8 mouse cellular contexts compared by ENCODE assay signal in the genomic region with DNA sequence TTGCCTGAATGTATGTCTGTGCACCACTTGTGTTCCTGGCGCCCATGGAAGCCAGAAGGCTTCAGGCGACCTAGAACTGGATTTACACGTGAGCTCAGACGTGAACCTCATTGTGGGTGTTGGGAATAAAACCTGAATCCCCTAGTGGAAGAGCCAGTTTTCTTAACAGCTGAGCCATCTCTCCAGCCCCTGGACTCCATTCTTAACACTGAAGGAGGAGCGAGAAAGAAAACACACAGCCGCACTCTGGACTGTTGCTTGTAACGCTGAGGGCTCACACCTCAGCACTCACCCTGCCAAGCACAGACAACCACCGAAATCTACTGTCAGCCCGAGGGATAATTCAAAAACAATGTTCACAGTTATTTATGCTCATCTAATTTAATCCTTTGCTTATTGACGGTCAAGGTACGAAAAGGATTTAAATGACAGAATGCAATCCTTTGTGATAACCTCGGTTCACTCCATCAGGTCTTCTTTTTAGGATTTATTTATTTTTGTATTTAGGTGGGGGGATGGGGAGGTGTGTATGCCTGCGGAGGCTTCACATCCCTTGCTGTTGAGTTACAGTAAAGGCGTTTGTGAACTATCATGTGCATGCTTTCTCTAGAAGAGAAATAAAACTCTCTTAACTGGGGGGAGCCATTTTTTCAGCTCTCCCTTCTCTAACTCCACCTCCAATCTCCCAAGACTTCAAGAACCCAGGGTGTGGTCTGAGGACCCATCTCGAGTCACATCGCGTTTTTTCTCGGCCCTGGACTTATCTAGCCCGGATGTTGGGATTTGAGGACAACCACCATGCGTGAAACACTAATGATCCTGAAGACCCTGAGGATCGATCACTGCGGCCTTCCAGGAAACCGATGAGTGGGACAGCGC. TPM values are rescaled to one million over a fixed set of nuclear protein-coding genes. Genes with fewer than 3 reads are reported as not detected.
DNase-seq lines count a peak whose midpoint lies in the region; ATAC-seq and TF ChIP-seq lines count a peak whose summit lies in the region.

Gene Zfp639 (plus strand): TSS at position 764 of the 879 bp plus-strand sequence.

- peaks cover 12% of the 10 kb centered on the region for H3K36me3 ChIP-seq in forebrain, embryonic 10.5 days (replicated peaks)
- H3K36me3 ChIP-seq in limb, embryonic 14.5 days (ENCODE audit: control insufficient read depth, insufficient read depth, low read length) = peaks cover 3% of the 10 kb centered on the region; the same call in 1 of the 2 replicates

- 0 out of 2 replicates have a peak, but pooled peaks have one; percentile 3 for TF ChIP-seq POLR2A in limb, embryonic 14.5 days (IDR thresholded peaks at IDR 0.05; ENCODE audit: borderline replicate concordance, extremely low read depth, insufficient read depth, insufficient read length)

- peak within 1 kb of the TSS; percentile 75 for H3K4me2 ChIP-seq in limb, embryonic 14.5 days (replicated peaks; ENCODE audit: low read depth, low read length, severe bottlenecking)

- CTCF ChIA-PET in Patski (lab: Charles Lee) = interaction anchor here (1.0 to 5.2 kb wide), 22 partner anchors 11 to 476 kb away, joined by 3 to 60 read pairs (median 7); no protein-coding TSS in a partner anchor

- H3K4me3 ChIP-seq in forebrain, embryonic 10.5 days = peak within 1 kb of the TSS; percentile 94
- H3K4me3 ChIP-seq in limb, embryonic 14.5 days (replicated peaks; ENCODE audit: low read length) = peak within 1 kb of the TSS; percentile 95

- intact Hi-C loops in heart, postnatal 36 days (cut with DNase I) = loop anchor here (2.0 to 10.0 kb wide), 5 partner anchors 19 to 715 kb away; partner anchors contain the start of genes Mfn1 and Pik3ca

- peak within 1 kb of the TSS; percentile 97 for H3K27ac ChIP-seq in forebrain, embryonic 10.5 days
- peak within 1 kb of the TSS; percentile 46; the same call in 1 of the 2 replicates for H3K27ac ChIP-seq in limb, embryonic 14.5 days (replicated peaks; ENCODE audit: low read depth, low read length)

- peaks cover 42% of the 10 kb centered on the region for H3K4me1 ChIP-seq in forebrain, embryonic 10.5 days
- H3K4me1 ChIP-seq in limb, embryonic 14.5 days (ENCODE audit: control insufficient read depth, insufficient read depth, low read length) = peaks cover 6% of the 10 kb centered on the region; the same call in 1 of the 2 replicates

- WGBS in forebrain, embryonic 10.5 days = 8% methylated on average over 24 of the region's 24 CpGs
- WGBS in limb, embryonic 14.5 days = 8% methylated on average over 24 of the region's 24 CpGs

- in situ Hi-C loops in Patski (cut with MboI; ENCODE audit: low pct_unique_long_range_greater_than_20kb) = loop anchor here (5.0 to 10.0 kb wide), 4 partner anchors 55 to 715 kb away; partner anchors contain the start of gene Pik3ca

- TF ChIP-seq CTCF in Patski (IDR thresholded peaks at IDR 0.05) = no peak

- H3K27me3 ChIP-seq in Patski = no peaks in the 10 kb centered on the region
- no peaks in the 10 kb centered on the region for H3K27me3 ChIP-seq in forebrain, embryonic 10.5 days (ENCODE audit: poor library complexity, severe bottlenecking)
- no peaks in the 10 kb centered on the region for H3K27me3 ChIP-seq in limb, embryonic 14.5 days (ENCODE audit: control insufficient read depth, insufficient read depth, low read length)

- peak; percentile 51 for ATAC-seq in Patski
- ATAC-seq in limb, embryonic 14.5 days (ENCODE audit: low FRiP score, low read depth) = no peak

- POLR2A ChIA-PET in Patski (lab: Charles Lee) = interaction anchor here (1.1 to 2.2 kb wide), 3 partner anchors 10 to 49 kb away, joined by 3 to 7 read pairs (median 6); partner anchors contain the start of gene Mfn1

- no peaks in the 10 kb centered on the region for H3K9me3 ChIP-seq in forebrain, embryonic 10.5 days
- no peaks in the 10 kb centered on the region for H3K9me3 ChIP-seq in limb, embryonic 14.5 days (ENCODE audit: control insufficient read depth, low read length)

- H3K9ac ChIP-seq in limb, embryonic 14.5 days (ENCODE audit: low read depth, low read length, severe bottlenecking) = peak within 1 kb of the TSS; percentile 94

- no peak for DNase-seq in layer of hippocampus, adult 18-20 months (ENCODE audit: low spot score in 2 of 2)
- DNase-seq in layer of hippocampus, adult 9-10 months (ENCODE audit: low spot score) = no peak
- DNase-seq in Patski (ENCODE audit: low read depth, low spot score) = no peak
- DNase-seq in forebrain, embryonic 10.5 days (ENCODE audit: extremely low spot score, low spot score) = no peak
- DNase-seq in heart, postnatal 36 days = no peak
- DNase-seq in limb, embryonic 14.5 days (ENCODE audit: low spot score) = no peak
- peak; percentile 30 for DNase-seq in retina, embryonic 14.5 days (ENCODE audit: low spot score)
- DNase-seq in spleen, adult 12 weeks (ENCODE audit: low spot score) = no peak

RNA-seq across cellular contexts. Expression of gene Zfp639, which starts in this region (rescaled TPM):
- 10 to 100 TPM; 32.0 to 35.3 TPM for total RNA-seq in layer of hippocampus, adult 18-20 months (2021)
- 69.7 TPM for polyA plus RNA-seq in Patski (2021)
- polyA plus RNA-seq in forebrain, embryonic 10.5 days (2016; fragmentation: Nextera tagmentation; extraction: Ambion mirVana) = 45.2 and 46.5 TPM in 2 replicates
- 10 to 100 TPM; 27.3 to 31.6 TPM for total RNA-seq in heart, postnatal 36 days (2021)
- 61.5 and 66.4 TPM in 2 replicates for polyA plus RNA-seq in limb, embryonic 14.5 days (2012; rRNA removed)
- polyA plus RNA-seq in limb, embryonic 14.5 days (2014; fragmentation: Nextera tagmentation; extraction: Ambion mirVana) = 47.4 and 48.1 TPM in 2 replicates
